Mouse (Mus musculus): ENCODE data around the gene Vstm2l.

DNA sequence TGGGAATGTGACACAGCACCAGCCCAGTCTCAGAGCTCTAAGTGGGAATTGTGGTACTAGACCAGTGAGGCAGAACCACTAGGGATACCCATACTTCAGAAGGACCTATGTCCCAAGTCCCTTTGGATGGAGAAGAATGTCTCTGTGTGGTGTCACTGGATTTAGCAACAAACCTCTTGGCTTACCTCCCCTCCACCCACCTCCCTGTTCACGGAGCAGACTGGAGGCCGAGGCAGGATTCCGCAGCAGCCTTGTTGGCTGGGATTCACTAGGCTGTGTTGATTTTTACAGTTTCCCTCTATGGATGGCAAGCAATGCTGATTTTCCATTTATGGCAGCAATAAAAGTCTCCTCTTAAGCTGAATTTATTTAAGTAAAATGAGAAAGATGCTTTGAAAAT is 12.5 kb downstream of the Vstm2l start:
- no peak for TF ChIP-seq CTCF (IDR thresholded peaks at IDR 0.05; ENCODE audit: low read depth, low read length)
- TF ChIP-seq POLR2A (IDR thresholded peaks at IDR 0.05; ENCODE audit: insufficient read depth, low read length): no peak
- TF ChIP-seq EP300 (IDR thresholded peaks at IDR 0.05; ENCODE audit: insufficient read depth, low read depth, low read length): no peak

All from ES-Bruce4 (cell line).